Mouse (Mus musculus) bone marrow macrophage, adult 2 months (primary cell): ENCODE measurements around the gene Cpxm2. TPM values are rescaled to one million over a fixed set of nuclear protein-coding genes. Genes with fewer than 3 reads are reported as not detected.

Experiments used
- H3K27ac ChIP-seq: 2 replicates; pipeline ENCODE4 v1.5.1; 2012; ENCODE audit warnings: low read depth, low read length; ENCODE audit not compliant: insufficient read depth
- H3K4me1 ChIP-seq: 2 replicates; pipeline ENCODE4 v1.6.1; 2012; ENCODE audit warnings: low read length; ENCODE audit not compliant: control insufficient read depth, insufficient read depth
- H3K4me3 ChIP-seq: 2 replicates; pipeline ENCODE4 v1.5.1; 2012; ENCODE audit warnings: mild to moderate bottlenecking, low read length, moderate library complexity; ENCODE audit not compliant: insufficient read depth
- CTCF ChIP-seq: IDR thresholded peaks from 2 replicates; pipeline ENCODE4 v1.5.1; 2012; ENCODE audit warnings: low read depth, mild to moderate bottlenecking, low read length, moderate library complexity
- POLR2A ChIP-seq: IDR thresholded peaks from 2 replicates; pipeline ENCODE4 v1.6.1; 2012; ENCODE audit warnings: mild to moderate bottlenecking, low read depth, low read length, borderline replicate concordance
- polyA plus RNA-seq: library from polyadenylated mRNA; stranded (reverse); fragments of >200 nt; gene quantifications from 2 replicates; pipeline ENCODE4 v1.2.4, GENCODE M21; 2012; ENCODE audit not compliant: missing spikeins, insufficient read depth, insufficient read length

Cpxm2 gene
- polyA plus RNA-seq, 1 experiment: not detected

- no peak overlapping the region for H3K4me3 ChIP-seq
- H3K4me1 ChIP-seq: no peaks in the 10 kb centered on the region
- no peak overlapping the region for H3K27ac ChIP-seq
- TF ChIP-seq CTCF (no peak), POLR2A (no peak)
These were observed 27.2 kb upstream of the Cpxm2 start for GRCm38 (mm10) chr7:132181586-132182198.

- Histone ChIP-seq H3K27ac (no peak overlapping the region), H3K4me1 (no peaks in the 10 kb centered on the region), H3K4me3 (no peak overlapping the region)
- TF ChIP-seq CTCF: no peak
- no peak for TF ChIP-seq POLR2A
These were observed 26.5 kb upstream of the Cpxm2 start for GRCm38 (mm10) chr7:132181042-132181441.

GRCm38 (mm10) chr7:132179049-132179448 is 24.5 kb upstream of the Cpxm2 start:
- no peaks in the 10 kb centered on the region for H3K4me1 ChIP-seq
- TF ChIP-seq POLR2A: no peak
- H3K4me3 ChIP-seq: no peak overlapping the region
- no peak overlapping the region for H3K27ac ChIP-seq

GRCm38 (mm10) chr7:132174787-132175186 is 20.2 kb upstream of the Cpxm2 start:
- TF ChIP-seq CTCF (no peak), POLR2A (no peak)
- H3K4me1 ChIP-seq: no peaks in the 10 kb centered on the region
- H3K4me3 ChIP-seq: no peak overlapping the region
- no peak overlapping the region for H3K27ac ChIP-seq

GRCm38 (mm10) chr7:132174296-132174695 is 19.8 kb upstream of the Cpxm2 start:
- H3K4me3 ChIP-seq: no peak overlapping the region
- TF ChIP-seq CTCF (no peak), POLR2A (no peak)

GRCm38 (mm10) chr7:132172220-132172619 is 17.7 kb upstream of the Cpxm2 start:
- H3K27ac ChIP-seq: no peak overlapping the region

More at GRCm38 (mm10) chr7:132174296-132174695, 19.8 kb upstream of the Cpxm2 start:
- no peak overlapping the region for H3K27ac ChIP-seq
- H3K4me1 ChIP-seq: no peaks in the 10 kb centered on the region

GRCm38 (mm10) chr7:132171716-132172115 is 17.2 kb upstream of the Cpxm2 start:
- TF ChIP-seq POLR2A: no peak
- no peak for TF ChIP-seq CTCF
- Histone ChIP-seq H3K4me1 (no peaks in the 10 kb centered on the region), H3K27ac (no peak overlapping the region), H3K4me3 (no peak overlapping the region)

More at GRCm38 (mm10) chr7:132172220-132172619, 17.7 kb upstream of the Cpxm2 start:
- Histone ChIP-seq H3K4me3 (no peak overlapping the region), H3K4me1 (no peaks in the 10 kb centered on the region)
- no peak for TF ChIP-seq CTCF
- TF ChIP-seq POLR2A: no peak

GRCm38 (mm10) chr7:132169419-132170169 is 15.1 kb upstream of the Cpxm2 start:
- Histone ChIP-seq H3K4me3 (no peak overlapping the region), H3K4me1 (no peaks in the 10 kb centered on the region), H3K27ac (no peak overlapping the region)
- TF ChIP-seq POLR2A (no peak), CTCF (no peak)

GRCm38 (mm10) chr7:132167239-132167638 is 12.7 kb upstream of the Cpxm2 start:
- H3K4me3 ChIP-seq: no peak overlapping the region
- H3K4me1 ChIP-seq: no peaks in the 10 kb centered on the region
- no peak for TF ChIP-seq CTCF
- no peak for TF ChIP-seq POLR2A
- H3K27ac ChIP-seq: no peak overlapping the region

GRCm38 (mm10) chr7:132162254-132162653 is 7.7 kb upstream of the Cpxm2 start:
- no peak overlapping the region for H3K4me3 ChIP-seq
- H3K27ac ChIP-seq: no peak overlapping the region
- no peak for TF ChIP-seq POLR2A
- TF ChIP-seq CTCF: no peak

GRCm38 (mm10) chr7:132158321-132159025 is 3.9 kb upstream of the Cpxm2 start:
- H3K27ac ChIP-seq: no peak overlapping the region
- no peaks in the 10 kb centered on the region for H3K4me1 ChIP-seq
- no peak overlapping the region for H3K4me3 ChIP-seq
- TF ChIP-seq POLR2A (no peak), CTCF (no peak)

More at GRCm38 (mm10) chr7:132162254-132162653, 7.7 kb upstream of the Cpxm2 start:
- H3K4me1 ChIP-seq: no peaks in the 10 kb centered on the region
